ENCODE assay signal across 8 mouse cellular contexts in the genomic region with DNA sequence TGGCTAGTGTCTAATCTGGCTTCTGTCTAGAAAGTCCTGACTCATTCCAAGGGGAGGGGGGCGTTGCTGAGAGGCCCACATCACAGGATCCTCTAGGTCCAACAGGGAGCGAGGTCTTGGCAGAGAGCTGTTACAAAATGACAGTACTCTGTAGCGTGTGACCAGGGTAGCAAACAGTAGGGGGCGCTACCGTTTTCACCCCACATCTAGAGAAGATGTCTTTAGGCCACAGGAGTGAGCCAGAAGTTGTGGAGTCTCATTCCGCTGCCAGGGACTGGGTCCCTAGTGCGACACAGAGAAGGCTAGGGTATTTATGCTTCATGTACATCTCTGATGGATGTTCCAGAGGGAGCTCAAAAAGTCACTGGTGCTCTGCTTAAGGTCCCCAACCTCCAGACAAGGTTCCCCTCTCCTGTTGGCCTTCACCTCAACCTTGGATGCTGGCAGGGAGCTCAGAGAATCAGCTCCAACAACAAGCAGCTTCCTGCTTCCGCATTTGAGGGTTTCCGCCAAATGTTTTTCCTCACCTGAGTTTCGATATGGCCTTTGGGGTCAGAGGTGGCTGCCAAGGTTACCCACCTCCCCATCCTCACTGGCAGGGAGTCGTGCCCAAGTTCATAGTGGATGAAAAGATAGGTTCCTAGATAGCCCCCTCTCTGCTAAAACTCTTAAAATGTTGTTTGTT. TPM values are rescaled to one million over a fixed set of nuclear protein-coding genes. Genes with fewer than 3 reads are reported as not detected.
DNase-seq lines count a peak whose midpoint lies in the region; ATAC-seq and TF ChIP-seq lines count a peak whose summit lies in the region.

No protein-coding gene starts in this region.

- peak; percentile 48 for TF ChIP-seq CTCF in left cerebral cortex, adult 2 months (IDR thresholded peaks at IDR 0.05)
- TF ChIP-seq CTCF in kidney, adult 2 months (conservative IDR thresholded peaks at IDR 0.05; ENCODE audit: insufficient read depth, insufficient read length, low read depth, low read length) = peak; percentile 47

- peaks cover 47% of the 10 kb centered on the region for H3K27me3 ChIP-seq in heart, embryonic 10.5 days (ENCODE audit: insufficient read depth, poor library complexity, severe bottlenecking)
- H3K27me3 ChIP-seq in kidney, adult 2 months (replicated peaks; ENCODE audit: control insufficient read depth, insufficient read depth, low read length) = no peaks in the 10 kb centered on the region
- H3K27me3 ChIP-seq in lung, embryonic 15.5 days = peaks cover 6% of the 10 kb centered on the region

- 14% methylated on average over 11 of the region's 11 CpGs for WGBS in heart, embryonic 10.5 days
- WGBS in kidney, adult 2 months = 44% methylated on average over 11 of the region's 11 CpGs
- 35% methylated on average over 11 of the region's 11 CpGs for WGBS in lung, embryonic 15.5 days

- H3K4me2 ChIP-seq in lung, embryonic 15.5 days = peak overlapping the region; percentile 80

- no peak overlapping the region; the same call in none of the 2 replicates for H3K27ac ChIP-seq in left cerebral cortex, adult 2 months
- 0 out of 2 replicates have a peak overlapping the region, but pooled peaks have one; percentile 8 for H3K27ac ChIP-seq in heart, embryonic 10.5 days
- no peak overlapping the region for H3K27ac ChIP-seq in kidney, adult 2 months (ENCODE audit: insufficient read depth, low read depth, low read length)
- H3K27ac ChIP-seq in lung, embryonic 15.5 days = no peak overlapping the region

- H3K36me3 ChIP-seq in heart, embryonic 10.5 days = no peaks in the 10 kb centered on the region
- H3K36me3 ChIP-seq in kidney, adult 2 months (ENCODE audit: control insufficient read depth, insufficient read depth, low read length) = no peaks in the 10 kb centered on the region
- no peaks in the 10 kb centered on the region for H3K36me3 ChIP-seq in lung, embryonic 15.5 days

- no peak for ATAC-seq in lung, embryonic 15.5 days (ENCODE audit: borderline replicate concordance, extremely low read depth, low FRiP score, low TSS enrichment)
- ATAC-seq in neutrophil, adult 5-6 weeks (ENCODE audit: extremely low read depth, insufficient number of reproducible peaks, low FRiP score, poor library complexity, severe bottlenecking) = peak; percentile 24; the same call in 1 of the 2 replicates

- no peak for TF ChIP-seq POLR2A in kidney, adult 2 months (IDR thresholded peaks at IDR 0.05; ENCODE audit: low read depth, low read length)

- intact Hi-C loops in left cerebral cortex, adult 2 months (cut with DNase I) = loop anchor here (1.0 to 10.0 kb wide), 4 partner anchors 178 to 1088 kb away; a partner anchor contains a TSS
- intact Hi-C loops in left cerebral cortex, postnatal 36 days (cut with DNase I) = loop anchor here (2.0 kb wide), 1 partner anchor 186 kb away; no protein-coding TSS in a partner anchor

- H3K4me3 ChIP-seq in left cerebral cortex, adult 2 months = no peak overlapping the region; the same call in 1 of the 2 replicates
- peak overlapping the region; percentile 68 for H3K4me3 ChIP-seq in heart, embryonic 10.5 days
- H3K4me3 ChIP-seq in kidney, adult 2 months (ENCODE audit: insufficient read depth, low read depth, low read length) = peak overlapping the region; percentile 54
- H3K4me3 ChIP-seq in lung, embryonic 15.5 days = peak overlapping the region; percentile 4; the same call in 1 of the 2 replicates

- no peaks in the 10 kb centered on the region for H3K9me3 ChIP-seq in heart, embryonic 10.5 days
- H3K9me3 ChIP-seq in lung, embryonic 15.5 days = no peaks in the 10 kb centered on the region

- H3K9ac ChIP-seq in lung, embryonic 15.5 days = no peak overlapping the region

- peak in 1 of 2 experiments; percentile 19 for DNase-seq in left cerebral cortex, adult 2 months (ENCODE audit: extremely low spot score in 1 of 2, low spot score in 2 of 2)
- no peak for DNase-seq in left cerebral cortex, postnatal 36 days (ENCODE audit: low spot score in 2 of 2)
- peak; percentile 35 for DNase-seq in embryo, embryonic 10.5 days (ENCODE audit: low spot score)
- DNase-seq in heart, embryonic 10.5 days (ENCODE audit: low spot score) = peak; percentile 75
- peak; percentile 24 for DNase-seq in kidney, adult 2 months
- DNase-seq in urinary bladder, postnatal 25 days (ENCODE audit: low spot score) = no peak

- peaks cover 19% of the 10 kb centered on the region for H3K4me1 ChIP-seq in heart, embryonic 10.5 days
- H3K4me1 ChIP-seq in kidney, adult 2 months (ENCODE audit: control insufficient read depth, insufficient read depth, low read length) = no peaks in the 10 kb centered on the region
- peaks cover 13% of the 10 kb centered on the region for H3K4me1 ChIP-seq in lung, embryonic 15.5 days

RNA-seq across cellular contexts. Expression of a gene that starts 29.3 kb away (rescaled TPM):
- total RNA-seq in left cerebral cortex, adult 2 months (2021) = 10 to 100 TPM; 16.8 to 20.6 TPM
- total RNA-seq in left cerebral cortex, postnatal 36 days (2021) = 10 to 100 TPM; 14.2 to 20.2 TPM
- polyA plus RNA-seq in heart, embryonic 10.5 days (2016; fragmentation: Nextera tagmentation; extraction: Ambion mirVana) = not detected in 2 replicates
- polyA plus RNA-seq in kidney, adult 2 months (2012; rRNA removed) = 0.03 and 0.34 TPM in 2 replicates
- 0.02 and 0.03 TPM in 2 replicates for polyA plus RNA-seq in lung, embryonic 15.5 days (2015; fragmentation: Nextera tagmentation; extraction: Ambion mirVana)
- 55.4 and 55.9 TPM in 2 replicates for total RNA-seq in neutrophil, adult 5-6 weeks (2017)

Comparison
In these comparisons a context has a peak if more than half of its experiments do, and no peak if none do; other contexts are left out.
1. DNase-seq: peak in embryo, embryonic 10.5 days (single experiment), heart, embryonic 10.5 days (single experiment) and kidney, adult 2 months (single experiment); none in left cerebral cortex, postnatal 36 days (0 of 2) and urinary bladder, postnatal 25 days (single experiment).